Mouse (Mus musculus): ENCODE measurements around the gene Proca1.

DNA sequence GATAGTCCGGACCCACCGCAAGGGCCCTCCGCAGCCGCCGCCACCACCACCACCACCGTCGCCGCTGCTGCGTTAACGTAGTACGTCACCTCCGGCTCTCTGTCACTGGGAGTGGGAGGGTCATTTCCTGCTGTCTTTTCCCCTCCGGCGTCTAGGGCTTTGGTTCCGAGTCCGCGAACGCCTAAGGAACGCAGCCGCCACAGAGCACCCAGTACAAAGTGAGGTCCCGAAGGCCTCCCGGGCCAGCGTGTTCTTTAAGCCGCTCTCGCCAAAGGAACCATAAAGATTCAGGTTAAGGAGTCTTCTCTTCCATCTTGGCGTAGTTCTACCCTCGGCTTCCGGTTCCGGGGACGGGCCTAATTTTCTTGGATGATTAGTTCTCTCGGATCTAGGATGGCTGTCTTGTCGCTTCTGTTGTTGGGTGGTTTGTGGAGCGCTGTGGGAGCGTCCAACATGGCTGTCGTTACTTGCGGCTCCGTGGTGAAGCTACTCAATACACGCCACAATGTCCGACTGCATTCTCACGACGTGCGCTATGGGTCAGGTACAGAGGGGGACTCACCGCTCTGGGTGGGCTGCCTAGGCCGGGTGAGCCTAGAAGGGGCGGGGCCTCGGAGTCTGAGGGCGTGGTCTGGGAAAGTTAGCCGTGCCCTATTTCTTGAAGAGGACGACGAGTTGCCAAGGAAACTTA lies 52.6 kb downstream of the Proca1 start, which contains the start of the genes Sdf2 and Supt6:
- TF ChIP-seq MAX (IDR thresholded peaks at IDR 0.05; ENCODE audit: low read depth): no peak
- peak; percentile 98 for TF ChIP-seq POLR2A (IDR thresholded peaks at IDR 0.05; ENCODE audit: insufficient read length, low read depth)
- TF ChIP-seq MYOG (IDR thresholded peaks at IDR 0.05; ENCODE audit: control insufficient read depth in 1 of 3, insufficient read depth in 1 of 3, insufficient read length in 2 of 3, low read depth in 2 of 3): no peak
- TF ChIP-seq USF1 (IDR thresholded peaks at IDR 0.05; ENCODE audit: low read depth): no peak
- TF ChIP-seq CEBPB (IDR thresholded peaks at IDR 0.05; ENCODE audit: insufficient read depth, poor library complexity, severe bottlenecking): no peak
- peak; percentile 97 for TF ChIP-seq POLR2AphosphoS2 (IDR thresholded peaks at IDR 0.05; ENCODE audit: insufficient read length, low read depth)
- no peak for TF ChIP-seq MYOD1 (IDR thresholded peaks at IDR 0.05; ENCODE audit: control insufficient read depth in 1 of 3, insufficient read length in 2 of 3, low read depth in 2 of 3)
- TF ChIP-seq E2F4 (IDR thresholded peaks at IDR 0.05; ENCODE audit: insufficient read depth): no peak
- TF ChIP-seq SRF (IDR thresholded peaks at IDR 0.05; ENCODE audit: control insufficient read depth, insufficient read length, low read depth): no peak
- TF ChIP-seq REST (IDR thresholded peaks at IDR 0.05; ENCODE audit: insufficient read depth, insufficient read length): no peak
- TF ChIP-seq TCF12 (IDR thresholded peaks at IDR 0.05; ENCODE audit: insufficient read depth, poor library complexity, severe bottlenecking): no peak
- TF ChIP-seq TCF3 (IDR thresholded peaks at IDR 0.05; ENCODE audit: insufficient read length, low read depth): no peak

Data from myocyte (in vitro differentiated cells).